Mouse (Mus musculus) gastrocnemius, adult 18-20 months (tissue): ENCODE data around the gene Frmd4b. TPM values are rescaled to one million over a fixed set of nuclear protein-coding genes. Genes with fewer than 3 reads are reported as not detected.

Experiments
- DNase-seq: peaks from one replicate; pipeline ENCODE4 v3.0.0; 2021; ENCODE audit warnings: low spot score
- total RNA-seq, 2 experiments: library from RNA; stranded (reverse); gene quantifications; 2 replicates each; pipeline ENCODE4 v1.2.3; 2021

The Frmd4b gene
- total RNA-seq, 2 experiments from 2014 or later, result 5.1 to 6.3 TPM

DNA sequence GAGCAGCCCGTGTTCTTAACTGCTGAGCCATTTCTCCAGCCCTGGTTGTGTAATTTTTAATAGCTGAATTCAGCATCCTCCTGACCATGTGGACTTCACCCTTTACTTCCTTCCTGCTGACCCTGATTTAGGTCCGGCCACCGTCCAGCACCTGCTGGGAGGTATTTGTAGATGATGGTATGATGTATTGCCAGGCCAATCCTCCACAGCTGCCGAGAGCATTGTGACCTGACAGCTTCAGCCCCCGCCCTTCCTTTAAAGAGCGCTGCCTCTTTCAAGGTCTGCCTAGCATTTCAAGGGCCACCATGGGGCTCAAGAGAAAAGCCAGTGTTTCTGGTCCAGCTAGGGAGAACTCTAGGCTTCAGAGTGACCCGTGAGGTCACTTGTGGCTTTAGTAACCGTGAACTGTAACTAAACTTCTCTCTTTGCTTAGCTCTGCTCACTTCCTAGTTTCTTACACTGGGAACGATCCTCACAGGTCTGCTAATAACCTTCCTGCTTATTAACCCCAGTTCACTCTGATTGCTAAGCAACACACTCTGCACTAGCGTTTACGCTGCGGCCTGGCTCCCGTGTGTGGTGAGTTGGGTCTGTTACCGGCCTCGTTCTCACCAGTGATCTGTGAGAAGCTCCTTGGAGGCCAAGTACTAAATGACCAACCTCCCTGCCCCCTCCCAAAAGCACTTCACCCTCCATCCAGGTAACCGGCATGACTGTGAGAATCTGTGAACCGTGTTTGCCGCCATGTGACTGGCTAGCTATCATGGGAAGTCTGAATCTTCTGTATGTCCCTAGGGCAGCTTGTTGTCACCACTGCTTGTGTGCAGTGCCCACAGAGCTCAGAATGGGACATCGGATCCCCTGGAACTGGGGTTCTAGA lies 138.1 kb downstream of the Frmd4b start:
- DNase-seq, result no peak

DNA sequence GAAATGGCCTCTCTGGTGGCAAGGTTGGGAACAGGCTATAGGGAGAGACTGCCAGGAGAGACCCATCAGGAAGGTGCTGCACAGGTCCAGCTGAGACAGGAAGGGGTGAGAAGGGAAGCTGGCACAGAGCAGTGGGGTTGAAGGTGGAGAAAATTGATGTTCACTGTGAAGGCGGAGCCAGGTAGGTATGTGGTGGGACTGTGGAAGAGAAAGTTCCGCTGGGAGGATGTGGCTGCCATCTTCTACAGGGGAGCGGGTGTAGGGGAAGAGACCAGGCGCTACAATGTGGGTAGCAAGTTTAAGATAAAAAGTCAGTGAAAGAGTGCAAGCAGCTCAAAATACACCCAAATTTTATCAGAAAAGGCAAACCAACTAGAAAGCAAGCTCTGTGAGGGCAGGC lies 143.7 kb downstream of the Frmd4b start:
- no peak for DNase-seq

DNA sequence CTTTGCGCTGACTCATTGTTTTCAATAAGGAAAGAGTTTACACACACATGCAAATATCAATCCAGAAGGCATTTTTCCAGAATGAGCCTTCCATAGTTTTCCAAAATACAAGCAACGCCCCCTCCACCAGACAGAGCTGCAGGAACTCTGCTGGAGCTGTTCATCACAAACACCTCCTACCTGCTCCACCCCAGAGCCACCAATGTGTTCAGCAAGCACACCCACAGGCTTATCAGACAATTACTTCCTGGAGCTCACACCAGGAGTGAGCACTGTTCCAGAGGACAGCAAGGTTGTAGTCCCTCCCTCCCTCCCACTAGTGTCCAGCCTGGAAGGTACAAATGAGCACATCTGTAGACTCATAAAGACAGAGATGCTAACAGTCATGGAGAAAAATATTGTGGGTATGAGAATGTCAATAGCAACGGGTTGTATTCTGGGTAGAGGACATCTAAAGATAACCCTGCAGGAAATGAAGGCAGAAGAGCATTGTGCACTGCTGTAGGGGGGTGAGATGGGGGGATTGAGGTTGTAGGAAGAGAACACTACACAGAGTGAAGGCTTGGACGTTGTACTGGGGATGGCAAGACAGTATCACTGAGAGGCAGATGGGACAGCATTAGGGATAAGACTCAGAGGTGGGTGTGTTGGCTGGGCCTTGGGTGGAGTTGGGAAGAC lies 144.3 kb downstream of the Frmd4b start:
- no peak for DNase-seq

DNA sequence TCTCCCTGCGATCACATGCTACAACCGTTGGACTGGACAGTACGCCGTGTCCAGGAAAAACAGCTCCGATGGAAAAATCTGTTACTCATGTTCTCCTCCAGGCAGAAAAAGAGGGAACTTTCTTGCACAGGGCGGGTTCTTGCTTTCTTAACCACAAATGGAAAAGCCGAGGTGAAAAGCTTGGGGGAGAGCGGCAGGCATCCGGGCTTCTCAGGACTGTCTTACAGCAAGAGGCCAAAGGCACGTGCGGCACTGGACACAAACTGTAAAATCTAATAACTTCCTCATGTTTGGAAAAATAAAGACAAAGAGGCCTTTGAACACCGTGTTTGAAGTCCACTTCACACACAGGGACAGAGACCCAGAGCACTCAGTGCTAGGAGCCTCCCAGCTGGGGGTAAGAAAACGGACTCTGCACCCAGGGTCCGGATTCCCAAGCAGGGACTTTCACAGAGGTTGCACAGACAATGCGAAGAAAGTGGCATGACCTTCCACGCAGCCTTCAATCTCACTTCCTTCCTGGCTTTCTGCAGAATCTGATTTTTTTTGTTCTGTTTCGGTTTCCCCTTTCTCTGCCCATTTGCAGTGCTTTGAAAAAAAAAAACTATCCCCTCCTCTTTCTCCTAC lies 153.3 kb downstream of the Frmd4b start:
- peak; percentile 66 for DNase-seq

DNA sequence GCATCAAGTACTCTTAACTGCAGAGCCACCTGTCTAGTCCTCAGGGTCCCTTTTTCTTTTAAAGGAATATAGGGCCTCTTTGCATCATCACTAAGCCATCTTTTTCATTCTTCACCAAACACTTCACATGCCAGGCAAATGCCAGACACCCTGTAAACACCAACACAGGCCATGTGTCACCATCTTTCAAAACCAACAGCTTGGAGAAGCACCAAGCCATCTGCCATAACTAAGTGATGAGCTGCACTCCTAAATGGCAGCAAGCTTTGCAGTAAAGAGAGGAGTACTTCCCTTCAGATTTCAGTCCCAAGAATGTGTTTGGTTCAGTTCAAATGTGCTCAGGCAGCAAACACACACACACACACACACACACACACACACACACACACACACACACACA lies 154.9 kb downstream of the Frmd4b start:
- no peak for DNase-seq

DNA sequence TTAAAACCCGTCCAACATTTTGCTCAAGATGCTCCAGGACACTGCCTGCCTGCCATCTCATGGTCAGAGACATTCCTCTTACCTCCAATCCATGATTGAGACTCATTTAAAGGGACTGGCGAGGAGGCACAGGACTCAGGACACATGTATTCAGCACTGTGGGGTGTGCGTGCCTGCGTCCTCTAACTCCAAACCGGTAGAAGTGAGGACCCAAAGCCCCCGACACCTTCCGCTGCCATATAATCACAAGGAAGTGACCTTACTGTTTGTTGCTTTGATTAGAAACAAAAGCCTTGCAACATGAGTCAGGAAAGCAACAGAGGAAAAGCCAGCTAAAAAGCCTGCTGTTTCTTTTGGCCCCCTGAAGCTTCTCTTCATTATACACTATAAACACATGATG lies 158.2 kb downstream of the Frmd4b start:
- no peak for DNase-seq

DNA sequence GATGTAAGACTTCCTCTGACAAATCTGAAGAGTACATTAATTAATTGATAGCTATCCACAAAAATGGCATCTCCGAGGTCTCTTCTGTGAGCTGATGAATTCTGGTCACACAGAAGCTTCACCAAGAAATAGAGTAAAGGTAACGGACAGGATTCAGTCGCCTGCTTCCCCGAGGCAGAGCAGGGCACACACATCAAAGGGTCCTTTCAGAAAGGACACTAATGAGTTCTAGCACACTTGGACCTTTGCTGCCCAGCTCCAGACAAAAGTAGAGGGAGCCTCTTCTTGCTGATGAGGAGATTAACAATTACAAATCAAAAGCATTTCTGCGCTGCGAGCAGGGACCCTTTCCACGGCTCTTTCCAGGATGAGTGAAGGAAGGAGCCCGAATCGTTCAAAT lies 159.0 kb downstream of the Frmd4b start:
- DNase-seq, result no peak

DNA sequence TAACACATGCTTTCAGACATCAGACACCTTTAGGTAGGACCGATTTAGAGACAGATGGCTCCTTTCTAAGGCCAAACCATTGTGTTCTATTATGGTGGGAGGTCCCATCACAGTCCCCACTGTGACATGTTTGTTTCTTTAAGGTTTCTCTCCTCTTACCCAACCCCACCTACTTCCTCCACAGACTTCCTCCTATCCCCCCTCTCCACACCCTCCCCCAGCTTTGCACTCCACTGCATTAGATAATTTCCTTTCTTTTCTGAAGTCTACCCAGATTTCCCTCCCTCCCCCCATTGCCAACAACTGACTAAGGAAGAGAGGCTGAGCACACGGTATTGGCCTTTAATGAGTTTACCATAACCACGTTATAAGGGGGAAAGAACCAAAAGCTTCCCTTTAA lies 159.4 kb downstream of the Frmd4b start:
- peak; percentile 40 for DNase-seq

DNA sequence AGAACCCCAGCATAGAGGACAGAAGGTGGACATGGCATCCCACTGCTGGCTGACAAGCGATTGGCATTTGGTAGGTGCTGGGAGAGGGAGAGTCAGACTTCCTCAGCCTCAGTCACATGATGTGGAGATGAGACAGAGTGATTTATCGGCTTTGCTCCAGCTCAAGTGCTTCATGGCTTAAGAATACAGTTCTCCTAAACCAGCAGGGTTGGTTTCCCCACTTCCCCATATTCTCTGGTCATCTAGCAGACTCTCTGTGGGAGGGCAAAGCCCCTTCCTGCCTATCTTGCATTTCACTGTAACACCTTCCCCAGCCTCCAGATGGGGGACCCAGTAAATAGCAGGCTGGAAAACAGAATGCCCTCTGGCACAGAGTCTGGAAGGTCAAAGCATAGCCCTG lies 160.1 kb downstream of the Frmd4b start:
- no peak for DNase-seq

DNA sequence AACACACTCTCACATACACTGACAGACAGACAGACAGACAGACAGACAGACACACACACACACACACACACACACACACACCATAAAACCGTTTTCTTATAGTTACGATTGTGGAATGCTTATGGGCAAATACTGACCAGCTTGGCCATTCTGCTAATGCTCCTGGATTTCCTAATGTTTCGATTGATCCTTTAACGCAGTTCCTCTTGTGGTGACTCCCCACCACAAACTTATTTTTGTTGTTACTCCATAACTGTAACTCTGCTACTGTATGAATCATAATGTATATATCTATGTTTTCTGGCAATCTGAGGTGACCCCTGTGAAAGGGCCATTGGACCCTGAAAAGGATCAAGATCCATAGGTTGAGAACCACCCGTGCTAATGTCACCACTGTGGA lies 165.1 kb downstream of the Frmd4b start:
- DNase-seq, result no peak

DNA sequence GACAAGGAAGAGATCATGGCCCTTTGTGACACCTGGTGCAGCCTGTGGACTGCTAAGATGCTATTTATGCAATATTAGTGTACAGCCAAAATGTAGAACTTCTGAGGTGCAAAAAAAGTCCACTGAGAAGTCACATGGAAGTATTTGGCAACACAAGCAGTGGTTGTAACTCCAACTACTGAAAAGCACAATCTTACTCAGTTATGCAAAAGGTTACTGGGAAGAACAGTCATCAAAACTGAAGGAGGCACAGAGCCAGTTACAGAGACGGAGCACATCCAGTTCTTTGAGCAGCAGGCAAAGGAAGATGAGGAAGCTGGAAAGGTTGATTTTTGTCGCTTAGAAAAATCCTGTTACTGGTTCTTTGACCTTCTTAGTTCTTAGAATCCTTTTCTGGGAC lies 167.5 kb downstream of the Frmd4b start:
- peak; percentile 60 for DNase-seq

DNA sequence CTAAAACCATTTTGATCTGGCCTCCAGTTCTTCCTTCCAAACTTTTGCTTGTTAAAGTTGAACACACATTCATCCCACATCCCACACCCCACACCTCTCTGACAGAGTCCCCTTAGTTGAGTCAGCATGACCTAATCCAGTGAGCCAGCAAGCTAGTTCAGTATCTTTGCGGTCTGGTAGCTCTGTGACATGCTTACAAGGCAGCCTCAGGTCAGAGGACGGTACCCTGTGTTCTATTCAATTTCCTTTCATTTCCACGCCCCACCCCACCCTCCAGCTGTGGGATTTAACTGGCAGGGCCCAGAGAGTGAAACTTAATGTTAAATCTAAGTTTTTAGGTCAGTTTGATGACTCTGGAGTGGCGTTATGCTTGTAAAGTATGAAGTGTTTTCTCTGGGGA lies 170.3 kb downstream of the Frmd4b start:
- peak; percentile 73 for DNase-seq

DNA sequence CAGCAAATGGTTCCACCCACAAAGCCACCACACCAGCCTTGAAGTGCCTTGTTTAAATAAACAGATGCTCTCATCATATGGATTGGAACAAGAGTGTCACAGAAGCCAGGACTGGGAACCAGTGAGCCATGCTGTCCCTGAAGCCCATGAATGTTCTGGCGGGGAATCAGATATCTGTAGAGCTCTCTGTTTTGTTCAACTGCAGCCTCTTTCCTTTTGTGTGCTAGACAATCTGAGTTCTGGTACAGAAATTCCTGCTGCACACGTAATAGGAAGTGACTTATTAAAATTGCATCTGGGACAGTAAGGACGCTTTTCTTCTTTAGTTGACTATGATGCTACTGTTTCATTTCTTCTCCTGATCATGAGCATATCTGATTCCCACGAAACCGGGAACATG lies 173.2 kb downstream of the Frmd4b start:
- no peak for DNase-seq

DNA sequence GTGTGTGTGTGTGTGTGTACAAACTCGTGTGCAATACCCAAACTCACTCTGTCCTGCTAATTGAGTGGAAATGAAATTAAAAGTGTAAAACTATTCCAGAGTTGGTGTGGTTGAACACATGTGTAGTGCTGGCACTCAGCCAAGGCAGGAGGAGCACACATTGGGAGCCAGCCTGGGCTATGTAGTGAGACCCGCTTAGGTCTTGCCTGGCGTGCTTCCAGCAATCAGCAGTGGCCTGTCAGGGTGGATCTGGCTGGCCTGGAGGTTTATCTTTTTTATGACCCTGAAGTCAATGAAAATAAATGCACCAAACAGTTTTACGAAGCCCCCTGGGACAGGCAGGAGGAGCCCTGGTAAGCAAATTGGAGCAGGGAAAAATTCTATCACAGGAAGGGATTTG lies 173.8 kb downstream of the Frmd4b start:
- peak; percentile 28 for DNase-seq

DNA sequence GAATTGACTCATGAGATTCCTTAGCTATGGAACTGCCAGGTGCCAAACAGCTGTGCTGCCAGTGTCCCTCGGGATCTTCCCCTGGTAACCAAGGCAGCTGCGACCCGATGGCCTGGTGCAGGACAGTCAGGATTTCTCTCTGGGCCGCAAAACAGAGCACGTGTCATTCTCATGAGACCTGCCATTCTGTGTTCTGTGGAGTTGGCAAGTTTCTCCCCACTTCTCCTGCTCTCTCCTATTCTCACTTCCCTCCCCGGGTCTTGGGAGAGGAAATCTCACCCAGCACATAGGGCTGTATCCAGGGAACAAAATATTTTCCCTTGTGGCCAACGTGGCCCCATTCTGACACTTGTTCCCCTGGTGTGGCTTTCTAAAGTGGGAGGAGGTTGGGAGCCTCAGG lies 176.0 kb downstream of the Frmd4b start:
- peak; percentile 56 for DNase-seq

DNA sequence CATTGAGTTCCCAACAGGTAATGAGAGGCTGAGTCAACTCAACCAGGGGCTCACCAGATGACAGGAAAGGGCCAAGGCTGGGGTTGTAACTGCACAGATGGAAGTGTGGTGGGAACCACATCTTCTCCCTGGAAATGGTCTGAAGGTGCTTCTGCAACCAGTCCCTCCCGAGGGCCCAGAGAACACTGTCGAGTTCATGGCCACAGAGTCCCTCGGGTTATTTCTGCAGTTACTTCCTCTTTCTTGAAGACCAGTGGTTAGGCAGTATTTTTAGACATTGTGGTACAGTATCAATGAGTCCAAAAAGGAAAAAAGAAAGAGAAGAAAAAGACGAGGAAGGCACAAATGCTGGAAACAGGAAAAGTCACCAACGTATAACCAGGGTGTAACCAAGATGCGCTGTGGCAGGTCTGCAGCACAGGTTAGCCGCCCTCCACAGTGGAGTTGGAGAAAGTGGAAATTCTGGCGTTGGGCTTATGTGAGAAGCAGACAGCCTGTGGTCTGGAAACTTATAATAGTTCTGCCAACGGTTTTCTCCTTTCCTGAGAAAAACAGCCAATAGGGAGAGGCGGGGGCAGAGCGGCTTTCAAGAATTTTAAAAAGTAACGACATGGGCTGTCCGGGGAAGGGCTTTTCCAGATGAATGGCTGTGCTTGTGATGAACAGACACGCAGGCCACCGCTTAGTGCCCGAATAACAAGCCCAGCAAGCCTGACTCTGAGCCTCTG lies 178.3 kb downstream of the Frmd4b start:
- DNase-seq, result no peak

DNA sequence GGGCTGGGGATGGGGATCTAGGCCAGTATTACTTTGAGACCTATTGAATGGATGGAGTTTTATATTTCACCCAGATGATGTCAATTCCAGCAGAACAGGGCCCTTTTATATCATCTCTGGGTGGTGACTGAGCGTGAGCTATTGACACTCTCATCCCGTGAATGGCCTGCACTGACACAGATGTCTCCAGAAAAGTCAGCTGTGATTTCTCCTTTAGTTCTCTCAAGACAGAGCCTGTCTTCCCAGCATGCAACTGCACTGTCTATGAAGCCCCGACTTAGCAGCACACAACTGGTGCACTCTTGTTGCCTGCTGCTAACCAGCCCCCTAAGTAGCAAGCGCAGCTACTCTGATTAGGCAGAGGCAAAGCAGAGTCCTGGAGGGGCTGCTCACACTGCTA lies 182.6 kb downstream of the Frmd4b start:
- DNase-seq, result no peak

DNA sequence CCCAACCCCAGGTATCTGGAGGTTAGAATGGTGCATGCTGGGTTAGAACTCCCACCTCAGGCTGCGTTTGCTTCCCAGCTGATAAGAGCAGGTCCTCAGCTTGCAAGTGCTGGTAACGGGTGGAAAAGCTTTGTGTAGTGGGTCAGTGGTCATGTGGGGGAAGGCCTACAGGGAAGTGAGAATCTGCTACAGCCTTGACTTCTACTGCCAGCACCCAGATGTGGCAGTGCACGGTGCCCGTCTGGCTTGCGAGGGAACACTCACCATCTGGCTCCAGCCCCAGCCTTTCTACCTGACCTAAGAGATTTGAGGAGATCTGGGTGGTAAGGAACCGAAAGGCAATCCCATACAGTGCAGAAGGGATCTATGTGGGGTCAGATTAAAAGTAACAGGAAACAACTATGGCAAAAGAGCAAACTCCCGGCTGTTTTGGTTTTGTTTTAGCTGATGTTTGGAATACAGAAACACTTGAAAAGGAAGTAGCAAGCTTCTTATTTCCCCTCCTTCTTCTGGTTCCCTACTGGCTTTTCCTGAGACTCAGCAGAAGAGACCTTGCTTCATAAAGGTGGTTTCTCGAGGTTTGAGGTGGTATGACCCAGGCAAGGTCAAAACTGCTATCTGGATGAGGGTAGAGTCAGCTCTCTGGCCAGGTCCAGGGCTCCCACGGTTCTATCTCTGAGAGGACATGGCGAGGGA lies 185.9 kb downstream of the Frmd4b start:
- DNase-seq, result no peak

DNA sequence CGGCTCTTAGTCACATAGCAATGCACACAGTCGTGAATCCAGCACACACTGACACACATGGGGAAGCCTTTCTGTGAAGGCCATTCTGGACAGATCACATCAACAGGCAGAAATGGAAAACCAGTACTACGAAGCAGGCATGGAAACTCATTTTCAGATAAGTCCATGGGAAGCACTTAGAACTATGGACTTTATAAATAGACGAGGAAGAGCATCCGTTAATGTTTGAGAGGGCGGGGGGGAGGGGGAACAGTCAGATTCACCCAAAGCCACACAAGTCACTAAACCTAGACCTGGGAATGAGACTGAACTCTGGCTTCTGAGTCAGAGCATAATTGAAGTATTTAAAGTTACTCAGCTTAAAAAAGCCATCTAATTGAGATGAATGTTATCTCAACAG lies 186.8 kb downstream of the Frmd4b start:
- DNase-seq, result no peak

DNA sequence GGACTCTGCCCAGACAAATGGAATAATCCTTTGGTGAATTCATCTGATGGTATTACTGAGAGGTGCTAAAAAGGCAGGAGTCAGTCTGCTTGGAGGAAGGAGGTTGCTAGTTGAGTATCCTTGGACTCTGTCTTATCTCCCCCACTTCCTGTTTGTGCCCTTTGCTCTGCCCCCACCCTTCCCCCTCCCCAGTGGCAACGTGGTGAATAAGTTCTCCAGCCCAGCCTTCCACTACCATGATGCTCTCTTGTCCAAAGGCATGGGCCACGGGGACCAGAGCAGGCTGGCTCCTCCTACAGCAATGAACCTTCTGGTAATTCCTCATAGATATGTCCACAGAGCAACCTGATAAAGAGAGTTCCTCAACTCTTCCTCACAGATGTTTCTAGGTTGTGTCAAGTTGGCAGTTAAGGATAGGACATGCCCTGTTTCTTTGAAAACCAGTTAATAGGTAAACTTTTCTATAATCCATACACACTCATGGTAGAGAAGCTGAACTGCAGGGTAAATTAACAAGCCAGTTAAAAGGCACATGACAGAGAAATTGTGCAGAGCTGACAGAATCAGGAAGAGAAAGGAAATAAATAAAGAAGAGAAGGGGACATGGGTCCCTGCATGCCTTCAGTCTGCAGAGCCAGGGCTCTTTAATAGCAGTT lies 187.5 kb downstream of the Frmd4b start:
- DNase-seq, result no peak
